Mouse (Mus musculus): ENCODE measurements at regions not wholly inside any gene's neighbourhood (a gene's known extent, or its start where the extent isn't known, plus 50 kb on each side); places are given as distances from the start of the nearest gene placed in this dataset.
A peak's percentile ranks its signal among the peaks of the same experiment; 100 is the strongest.

GRCm38 (mm10) chr8:126681948-126682651 is 88.3 kb upstream of the Irf2bp2 start:
- H3K4me3 ChIP-seq (ENCODE audit: insufficient read depth, poor library complexity, severe bottlenecking): no peak overlapping the region
- TF ChIP-seq FOSL1 (IDR thresholded peaks at IDR 0.05; ENCODE audit: insufficient read depth, low read length, poor library complexity, severe bottlenecking) (no peak), CEBPB (IDR thresholded peaks at IDR 0.05; ENCODE audit: low read depth) (no peak), MAX (IDR thresholded peaks at IDR 0.05) (no peak), CTCF (IDR thresholded peaks at IDR 0.05; ENCODE audit: control insufficient read depth, insufficient read depth, insufficient read length) (no peak), MYOD1 (IDR thresholded peaks at IDR 0.05; ENCODE audit: control insufficient read depth, insufficient read length, low read depth) (no peak), MYOG (IDR thresholded peaks at IDR 0.05; ENCODE audit: control insufficient read depth, extremely low read depth, insufficient read length) (no peak), USF1 (IDR thresholded peaks at IDR 0.05; ENCODE audit: low read depth) (no peak)
- no peaks in the 10 kb centered on the region for H3K36me3 ChIP-seq (ENCODE audit: control insufficient read depth, insufficient read depth)
- H3K79me3 ChIP-seq (ENCODE audit: low read depth): no peaks in the 10 kb centered on the region
- no peaks in the 10 kb centered on the region for H3K27me3 ChIP-seq (ENCODE audit: control insufficient read depth, insufficient read depth, insufficient read length)
- H3K79me2 ChIP-seq (ENCODE audit: control insufficient read depth, insufficient read depth): no peaks in the 10 kb centered on the region
- no peak overlapping the region for H3ac ChIP-seq (ENCODE audit: control insufficient read depth, insufficient read length, low read depth)

GRCm38 (mm10) chr8:126678004-126678751 is 84.4 kb upstream of the Irf2bp2 start:
- Histone ChIP-seq H3K79me2 (ENCODE audit: control insufficient read depth, insufficient read depth) (no peaks in the 10 kb centered on the region), H3K4me3 (ENCODE audit: insufficient read depth, poor library complexity, severe bottlenecking) (no peak overlapping the region), H3K79me3 (ENCODE audit: low read depth) (no peaks in the 10 kb centered on the region), H3K36me3 (ENCODE audit: control insufficient read depth, insufficient read depth) (no peaks in the 10 kb centered on the region), H3K27me3 (ENCODE audit: control insufficient read depth, insufficient read depth, insufficient read length) (no peaks in the 10 kb centered on the region), H3ac (ENCODE audit: control insufficient read depth, insufficient read length, low read depth) (no peak overlapping the region)
- TF ChIP-seq MYOD1 (IDR thresholded peaks at IDR 0.05; ENCODE audit: control insufficient read depth, insufficient read length, low read depth) (no peak), CTCF (IDR thresholded peaks at IDR 0.05; ENCODE audit: control insufficient read depth, insufficient read depth, insufficient read length) (no peak)

- TF ChIP-seq MYOD1 (IDR thresholded peaks at IDR 0.05; ENCODE audit: control insufficient read depth, insufficient read length, low read depth) (no peak), CTCF (IDR thresholded peaks at IDR 0.05; ENCODE audit: control insufficient read depth, insufficient read depth, insufficient read length) (no peak), MYOG (IDR thresholded peaks at IDR 0.05; ENCODE audit: control insufficient read depth, extremely low read depth, insufficient read length) (no peak), CEBPB (IDR thresholded peaks at IDR 0.05; ENCODE audit: low read depth) (no peak), MAX (IDR thresholded peaks at IDR 0.05) (no peak), USF1 (IDR thresholded peaks at IDR 0.05; ENCODE audit: low read depth) (no peak), FOSL1 (IDR thresholded peaks at IDR 0.05; ENCODE audit: insufficient read depth, low read length, poor library complexity, severe bottlenecking) (no peak)
- no peaks in the 10 kb centered on the region for H3K27me3 ChIP-seq (ENCODE audit: control insufficient read depth, insufficient read depth, insufficient read length)
- H3K4me3 ChIP-seq (ENCODE audit: insufficient read depth, poor library complexity, severe bottlenecking): no peak overlapping the region
- H3K79me2 ChIP-seq (ENCODE audit: control insufficient read depth, insufficient read depth): no peaks in the 10 kb centered on the region
- no peak overlapping the region for H3ac ChIP-seq (ENCODE audit: control insufficient read depth, insufficient read length, low read depth)
- H3K79me3 ChIP-seq (ENCODE audit: low read depth): no peaks in the 10 kb centered on the region
- H3K36me3 ChIP-seq (ENCODE audit: control insufficient read depth, insufficient read depth): no peaks in the 10 kb centered on the region
Observed at GRCm38 (mm10) chr8:126675153-126675552, 81.4 kb upstream of the Irf2bp2 start.

GRCm38 (mm10) chr8:126673038-126673740 is 79.4 kb upstream of the Irf2bp2 start:
- no peaks in the 10 kb centered on the region for H3K79me2 ChIP-seq (ENCODE audit: control insufficient read depth, insufficient read depth)
- no peaks in the 10 kb centered on the region for H3K27me3 ChIP-seq (ENCODE audit: control insufficient read depth, insufficient read depth, insufficient read length)
- H3ac ChIP-seq (ENCODE audit: control insufficient read depth, insufficient read length, low read depth): no peak overlapping the region
- no peaks in the 10 kb centered on the region for H3K79me3 ChIP-seq (ENCODE audit: low read depth)
- peak; percentile 53 for TF ChIP-seq MYOD1 (IDR thresholded peaks at IDR 0.05; ENCODE audit: control insufficient read depth, insufficient read length, low read depth)
- no peak for TF ChIP-seq FOSL1 (IDR thresholded peaks at IDR 0.05; ENCODE audit: insufficient read depth, low read length, poor library complexity, severe bottlenecking)
- no peak overlapping the region for H3K4me3 ChIP-seq (ENCODE audit: insufficient read depth, poor library complexity, severe bottlenecking)
- H3K36me3 ChIP-seq (ENCODE audit: control insufficient read depth, insufficient read depth): no peaks in the 10 kb centered on the region

- Histone ChIP-seq H3K79me3 (ENCODE audit: low read depth) (no peaks in the 10 kb centered on the region), H3ac (ENCODE audit: control insufficient read depth, insufficient read length, low read depth) (no peak overlapping the region), H3K79me2 (ENCODE audit: control insufficient read depth, insufficient read depth) (no peaks in the 10 kb centered on the region), H3K36me3 (ENCODE audit: control insufficient read depth, insufficient read depth) (no peaks in the 10 kb centered on the region), H3K27me3 (ENCODE audit: control insufficient read depth, insufficient read depth, insufficient read length) (no peaks in the 10 kb centered on the region), H3K4me3 (ENCODE audit: insufficient read depth, poor library complexity, severe bottlenecking) (no peak overlapping the region)
- TF ChIP-seq CTCF (IDR thresholded peaks at IDR 0.05; ENCODE audit: control insufficient read depth, insufficient read depth, insufficient read length): no peak
Observed at GRCm38 (mm10) chr8:126671594-126671993, 77.8 kb upstream of the Irf2bp2 start.

- Histone ChIP-seq H3K36me3 (ENCODE audit: control insufficient read depth, insufficient read depth) (no peaks in the 10 kb centered on the region), H3ac (ENCODE audit: control insufficient read depth, insufficient read length, low read depth) (no peak overlapping the region), H3K4me3 (ENCODE audit: insufficient read depth, poor library complexity, severe bottlenecking) (no peak overlapping the region), H3K79me2 (ENCODE audit: control insufficient read depth, insufficient read depth) (no peaks in the 10 kb centered on the region), H3K27me3 (ENCODE audit: control insufficient read depth, insufficient read depth, insufficient read length) (no peaks in the 10 kb centered on the region), H3K79me3 (ENCODE audit: low read depth) (no peaks in the 10 kb centered on the region)
- TF ChIP-seq CEBPB (IDR thresholded peaks at IDR 0.05; ENCODE audit: low read depth) (no peak), FOSL1 (IDR thresholded peaks at IDR 0.05; ENCODE audit: insufficient read depth, low read length, poor library complexity, severe bottlenecking) (no peak), CTCF (IDR thresholded peaks at IDR 0.05; ENCODE audit: control insufficient read depth, insufficient read depth, insufficient read length) (no peak), MAX (IDR thresholded peaks at IDR 0.05) (no peak), MYOG (IDR thresholded peaks at IDR 0.05; ENCODE audit: control insufficient read depth, extremely low read depth, insufficient read length) (no peak), MYOD1 (IDR thresholded peaks at IDR 0.05; ENCODE audit: control insufficient read depth, insufficient read length, low read depth) (no peak), USF1 (IDR thresholded peaks at IDR 0.05; ENCODE audit: low read depth) (no peak)
Observed at GRCm38 (mm10) chr8:126669919-126670318, 76.1 kb upstream of the Irf2bp2 start.
